Mouse (Mus musculus) adrenal gland, adult (tissue): ENCODE data around the gene Lrfn5.
A peak's percentile ranks its signal among the peaks of the same experiment; 100 is the strongest.

Source experiments
- DNase-seq, 2 experiments: peaks; one replicate each; pipeline ENCODE4 v3.0.0; 2022 to 2023; ENCODE audit warnings: low spot score in 1 of 2; ENCODE audit not compliant: inconsistent age in 2 of 2

The Lrfn5 gene

DNA sequence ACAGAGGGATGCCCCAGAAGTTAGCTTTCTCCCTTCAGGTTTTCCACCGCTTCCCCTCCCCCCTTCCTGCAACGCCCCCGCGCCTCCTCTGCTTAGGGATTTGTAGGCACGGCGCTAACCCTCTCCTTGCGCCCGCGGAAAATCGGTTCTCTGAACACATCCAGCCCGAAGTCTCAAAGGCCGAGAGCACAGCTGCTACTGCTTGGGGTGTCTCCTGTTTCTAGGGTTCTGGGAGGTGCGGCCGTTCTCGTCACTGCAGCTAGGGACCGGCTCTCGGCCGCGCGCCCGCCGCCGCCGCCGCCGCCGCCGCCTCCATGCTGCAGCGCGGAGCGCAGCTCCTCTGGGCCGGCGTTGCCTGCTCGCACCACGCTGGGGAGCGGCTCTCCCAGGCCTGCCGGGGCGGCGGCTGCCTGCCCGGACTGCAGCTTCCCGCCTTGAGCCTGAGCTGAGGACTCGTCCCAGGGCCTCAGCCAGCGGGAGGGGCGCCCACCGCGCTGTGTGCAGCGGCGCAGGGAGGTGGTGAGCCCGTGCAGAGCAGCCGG lies at the start of gene Lrfn5:
Gene Lrfn5 (plus strand): TSS at position 322 of the 542 bp plus-strand sequence.
- peak in 1 of 2 experiments; percentile 23 for DNase-seq

- no peak for DNase-seq
Measured at GRCm38 (mm10) chr12:61521501-61522147, 1.3 kb upstream of the Lrfn5 start.

- no peak for DNase-seq
Measured at GRCm38 (mm10) chr12:61522148-61522828, 662 bp upstream of the Lrfn5 start.

DNA sequence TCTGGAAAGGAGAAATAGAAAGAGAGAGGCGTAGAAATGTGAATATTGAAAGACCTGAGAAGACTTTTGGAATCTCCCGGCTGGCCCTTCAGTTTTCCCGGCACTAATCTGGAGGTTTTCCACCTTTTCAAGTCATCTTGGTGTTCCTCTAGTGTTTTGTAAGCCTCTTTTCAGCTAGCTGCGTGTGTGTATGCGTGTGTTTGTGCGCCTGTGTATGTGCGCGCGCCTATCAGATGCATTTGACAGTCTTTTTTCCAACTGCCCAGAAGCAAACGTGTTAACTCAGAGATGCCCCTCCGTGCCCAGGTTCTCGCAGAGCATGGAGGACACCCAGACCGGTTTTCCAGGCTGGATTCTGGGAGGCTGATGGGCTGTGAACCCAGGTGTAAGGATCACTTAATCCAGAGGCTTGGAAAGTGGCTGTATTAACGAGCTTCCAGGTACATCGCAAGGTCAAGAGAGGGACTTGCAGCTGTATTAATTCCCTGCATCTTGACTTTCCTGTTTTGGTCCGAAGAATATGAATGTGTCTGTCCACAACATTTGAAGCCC lies 757 bp downstream of the Lrfn5 start:
- no peak for DNase-seq

- no peak for DNase-seq
Measured at GRCm38 (mm10) chr12:61524183-61524651, 1.3 kb downstream of the Lrfn5 start.

GRCm38 (mm10) chr12:61526199-61526598 lies 3.2 kb downstream of the Lrfn5 start:
- no peak for DNase-seq

DNA sequence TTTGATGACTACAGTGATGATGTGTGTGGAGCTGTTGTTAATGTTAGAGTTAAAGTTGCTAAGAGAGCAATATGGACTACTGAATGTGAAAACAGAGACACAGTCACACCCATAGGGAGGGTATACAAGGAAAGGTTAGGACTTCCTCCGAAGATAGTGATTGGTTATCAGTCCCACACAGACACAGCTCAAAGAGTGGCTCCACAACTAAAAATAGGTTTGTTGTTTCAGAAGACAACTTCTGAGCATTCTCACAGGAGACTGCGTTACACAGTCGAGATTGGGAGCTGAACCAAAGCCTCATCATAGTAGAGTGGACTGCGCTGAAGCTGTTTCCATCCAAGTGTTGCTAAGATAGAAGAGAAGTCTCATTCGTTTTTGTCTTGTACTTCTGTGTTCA lies 57.0 kb downstream of the Lrfn5 start:
- DNase-seq: no peak

DNA sequence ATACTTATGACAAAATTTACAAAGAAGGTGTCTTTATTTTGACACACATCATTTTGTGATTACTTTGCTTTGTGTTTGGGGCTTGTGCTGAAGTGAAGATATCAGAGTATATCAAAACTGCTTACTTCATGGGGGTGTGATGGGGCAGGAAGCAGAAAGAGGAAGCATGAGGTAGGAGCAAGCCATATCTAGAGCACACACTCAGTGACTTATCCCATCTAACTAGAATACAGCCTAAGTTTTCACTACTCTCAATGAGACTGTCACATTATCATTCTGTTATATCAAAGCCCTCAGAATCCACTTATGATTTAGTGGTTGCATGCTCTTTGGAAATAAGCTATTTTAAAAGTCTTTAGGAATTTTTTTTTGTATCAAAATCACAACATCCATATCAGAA lies 77.4 kb downstream of the Lrfn5 start:
- peak in 1 of 2 experiments; percentile 4 for DNase-seq

- DNase-seq: no peak
Measured at GRCm38 (mm10) chr12:61607871-61608270, 84.9 kb downstream of the Lrfn5 start.

DNA sequence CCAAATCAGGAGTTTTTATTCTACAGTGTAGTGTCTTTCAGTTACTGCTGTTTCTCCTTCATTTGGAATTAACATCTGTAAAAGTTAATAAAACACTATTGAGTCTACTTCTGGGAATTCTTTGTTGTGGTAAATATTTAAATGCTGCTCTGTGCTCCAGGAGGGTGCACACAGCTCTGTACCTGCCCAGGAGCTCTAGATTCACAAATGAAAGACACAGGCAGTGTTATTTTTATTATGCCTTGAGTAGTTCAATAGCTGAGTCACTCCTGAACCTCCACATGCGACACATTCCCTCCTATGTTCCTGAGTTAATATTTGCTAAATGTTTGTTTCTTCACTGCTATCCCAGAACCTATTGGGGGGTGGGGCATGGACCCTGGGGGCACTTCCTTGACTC lies 87.1 kb downstream of the Lrfn5 start:
- no peak for DNase-seq

DNA sequence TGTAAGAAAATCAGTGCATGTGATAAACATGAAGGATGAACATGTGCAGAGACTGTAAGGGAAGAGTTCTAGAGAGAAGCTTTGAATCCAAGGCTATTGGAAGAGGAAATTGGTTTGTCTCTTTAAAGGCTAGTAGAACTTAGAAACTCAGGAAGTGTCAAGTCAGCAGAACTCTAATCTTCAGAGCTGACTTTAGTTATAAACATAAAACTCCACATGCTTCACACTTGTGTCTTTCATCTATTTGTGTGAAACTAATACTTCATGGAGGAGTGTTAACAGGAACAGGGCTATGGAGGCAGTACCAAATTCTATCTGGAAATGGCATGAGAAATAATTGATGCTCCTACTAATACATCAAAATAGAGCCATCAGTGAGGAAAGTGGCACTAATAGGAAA lies 101.6 kb downstream of the Lrfn5 start:
- no peak for DNase-seq

GRCm38 (mm10) chr12:61654380-61654779 lies 131.4 kb downstream of the Lrfn5 start:
- no peak for DNase-seq

GRCm38 (mm10) chr12:61723158-61723557 lies 200.2 kb downstream of the Lrfn5 start:
- peak in 1 of 2 experiments; percentile 21 for DNase-seq

GRCm38 (mm10) chr12:61807073-61807605 lies 284.2 kb downstream of the Lrfn5 start:
- DNase-seq: no peak

DNA sequence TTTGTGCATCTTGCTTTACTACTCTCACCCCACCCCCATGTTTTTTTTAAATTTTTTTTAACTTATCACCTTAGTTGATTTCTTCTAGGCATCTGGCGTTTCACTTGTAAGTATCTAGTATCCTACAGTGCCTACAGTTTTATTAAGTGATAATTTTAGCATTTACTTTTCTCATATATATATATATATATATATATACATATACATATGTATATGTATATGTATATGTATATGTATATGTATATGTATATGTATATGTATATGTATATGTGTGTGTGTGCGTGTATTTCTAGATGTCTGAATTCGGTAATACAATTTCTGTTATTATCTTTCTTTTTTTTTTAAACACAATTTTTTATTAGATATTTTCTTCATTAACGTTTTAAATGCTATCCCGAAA lies 300.7 kb downstream of the Lrfn5 start:
- no peak for DNase-seq

GRCm38 (mm10) chr12:61826311-61826710 lies 303.4 kb downstream of the Lrfn5 start:
- DNase-seq: peak in 1 of 2 experiments; percentile 24

- DNase-seq: no peak
Measured at GRCm38 (mm10) chr12:61842599-61843291, 319.8 kb downstream of the Lrfn5 start.

GRCm38 (mm10) chr12:61854183-61854582 lies 331.2 kb downstream of the Lrfn5 start:
- DNase-seq: no peak
